Mouse (Mus musculus) heart, embryonic 15.5 days (tissue): ENCODE measurements at regions not wholly inside any gene's neighbourhood (a gene's known extent, or its start where the extent isn't known, plus 50 kb on each side); places are given as distances from the start of the nearest gene placed in this dataset.
A peak's percentile ranks its signal among the peaks of the same experiment; 100 is the strongest.

Source experiments
- ATAC-seq: fragments of 200-750 bp; cut with Nextera tagmentation; replicated peaks from 2 replicates; pipeline ENCODE4 v1.8.0; 2017; ENCODE audit warnings: low read depth, moderate TSS enrichment; ENCODE audit not compliant: insufficient number of reproducible peaks, insufficient read depth, low FRiP score
- H3K27ac ChIP-seq: fragments of 300-500 bp; sonication (generic); 2 replicates; pipeline ENCODE4 v1.5.1; 2015; ENCODE audit warnings: mild to moderate bottlenecking, inconsistent platforms
- H3K27me3 ChIP-seq: fragments of 300-500 bp; sonication (generic); 2 replicates; pipeline ENCODE4 v1.6.1; 2015; ENCODE audit warnings: inconsistent platforms
- H3K36me3 ChIP-seq: fragments of 300-500 bp; sonication (generic); 2 replicates; pipeline ENCODE4 v1.6.1; 2015; ENCODE audit warnings: mild to moderate bottlenecking, inconsistent platforms
- H3K4me1 ChIP-seq: fragments of 300-500 bp; sonication (generic); replicated peaks from 2 replicates; pipeline ENCODE4 v1.6.1; 2015; ENCODE audit warnings: inconsistent platforms
- H3K4me2 ChIP-seq: fragments of 300-500 bp; sonication (generic); 2 replicates; pipeline ENCODE4 v1.6.1; 2015; ENCODE audit warnings: inconsistent platforms, mild to moderate bottlenecking, moderate library complexity
- H3K4me3 ChIP-seq: fragments of 300-500 bp; sonication (generic); 2 replicates; pipeline ENCODE4 v1.5.1; 2015; ENCODE audit warnings: mild to moderate bottlenecking, inconsistent platforms
- H3K9ac ChIP-seq: fragments of 300-500 bp; sonication (generic); 2 replicates; pipeline ENCODE4 v1.6.1; 2015; ENCODE audit warnings: mild to moderate bottlenecking, inconsistent platforms
- H3K9me3 ChIP-seq: fragments of 300-500 bp; sonication (generic); replicated peaks from 2 replicates; pipeline ENCODE4 v1.6.1; 2016; ENCODE audit warnings: inconsistent platforms
- WGBS: fragments of 180-500 bp; shearing (Covaris S2); methylation state at CpG from one replicate; pipeline ENCODE4 v1.1.7; 2015; ENCODE audit warnings: mixed read lengths; 5-methylcytosine and 5-hydroxymethylcytosine counted together

DNA sequence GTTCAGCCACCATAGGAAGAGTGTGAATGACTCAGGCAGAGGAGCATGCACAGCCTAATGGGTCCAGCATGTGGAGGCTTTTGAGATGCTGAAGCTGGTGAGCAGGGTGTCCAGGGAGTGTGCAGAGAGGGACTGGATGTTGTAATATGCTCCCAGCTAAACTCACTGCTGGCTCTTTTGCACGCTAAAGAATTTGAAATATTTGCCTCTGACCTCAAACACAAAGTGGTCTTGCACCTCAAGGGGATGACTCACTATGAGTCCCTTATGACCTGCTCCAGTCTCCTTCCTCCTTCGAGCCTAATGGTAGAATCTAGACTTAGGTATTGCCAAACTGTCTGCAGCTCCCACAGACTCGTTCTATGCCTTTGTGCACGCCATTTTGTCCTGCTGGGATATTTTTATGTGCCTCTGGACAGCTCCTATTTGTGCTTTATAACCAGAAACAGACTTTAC, 55.0 kb upstream of the Slit3 start:
- H3K9me3 ChIP-seq = no peaks in the 10 kb centered on the region
- H3K4me1 ChIP-seq = no peaks in the 10 kb centered on the region
- ATAC-seq = no peak; the same call in 1 of the 2 replicates
- H3K9ac ChIP-seq = no peak overlapping the region
- H3K36me3 ChIP-seq = no peaks in the 10 kb centered on the region
- no peak overlapping the region for H3K4me2 ChIP-seq
- H3K4me3 ChIP-seq = no peak overlapping the region
- no peaks in the 10 kb centered on the region for H3K27me3 ChIP-seq
- WGBS = 34% methylated on average over 4 of the region's 4 CpGs
- no peak overlapping the region for H3K27ac ChIP-seq

DNA sequence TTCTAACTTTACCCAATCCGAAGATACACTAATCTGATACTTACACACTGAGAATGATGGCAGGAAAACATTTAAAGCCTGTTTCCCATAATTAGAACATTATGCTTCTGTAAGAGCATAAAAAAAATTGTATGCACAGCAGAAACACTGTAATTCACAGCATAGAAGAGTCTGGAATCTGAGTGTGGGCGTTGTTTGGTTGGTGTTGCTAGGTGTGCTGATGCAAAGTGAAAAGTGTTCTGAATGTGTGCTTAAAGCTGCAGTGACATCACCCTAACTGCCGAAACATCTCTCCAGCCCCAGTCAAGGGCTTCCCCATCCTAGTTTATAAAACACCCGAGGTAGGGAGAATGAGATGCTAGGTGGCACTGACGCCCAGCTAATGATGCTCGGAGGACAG, 63.2 kb upstream of the Slit3 start:
- Histone ChIP-seq H3K9me3 (no peaks in the 10 kb centered on the region), H3K36me3 (no peaks in the 10 kb centered on the region), H3K4me3 (no peak overlapping the region), H3K27me3 (no peaks in the 10 kb centered on the region), H3K27ac (no peak overlapping the region), H3K4me2 (no peak overlapping the region), H3K9ac (no peak overlapping the region), H3K4me1 (0 out of 2 replicates have a peak, but pooled peaks cover 6% of the 10 kb centered on the region)
- WGBS = 77% methylated on average over 6 of the region's 6 CpGs
- ATAC-seq = no peak

DNA sequence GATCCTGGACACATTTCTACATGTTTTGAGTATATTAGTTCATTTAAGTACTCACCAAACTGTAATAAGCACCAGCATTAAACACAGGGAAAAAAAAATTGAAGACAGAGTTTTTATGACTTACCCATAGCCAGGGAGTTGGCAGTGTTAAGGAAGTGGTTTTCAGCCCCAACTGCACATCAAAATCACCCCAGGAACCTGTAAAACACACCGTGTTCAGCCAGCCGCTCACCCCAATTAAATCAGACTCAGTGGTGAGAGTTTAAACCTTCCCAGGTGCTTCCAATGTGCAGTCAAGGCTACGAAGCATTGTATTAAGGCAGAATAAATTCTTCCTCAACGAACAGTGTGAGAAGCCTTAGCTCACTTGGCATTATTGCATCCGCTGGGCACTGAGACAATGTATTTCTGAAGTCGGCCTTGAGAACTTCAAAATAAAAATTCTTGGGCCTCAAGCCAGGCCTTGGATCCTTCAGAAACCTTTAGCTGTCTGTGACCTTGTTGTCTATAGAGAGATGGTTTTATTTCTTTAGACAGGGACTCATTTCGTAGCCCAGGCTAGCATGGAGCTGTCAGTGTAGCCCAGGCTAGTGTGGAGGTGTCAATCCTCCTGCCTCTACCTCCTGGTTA, 65.4 kb upstream of the Slit3 start:
- Histone ChIP-seq H3K9ac (no peak overlapping the region), H3K4me2 (no peak overlapping the region), H3K4me1 (0 out of 2 replicates have a peak, but pooled peaks cover 6% of the 10 kb centered on the region), H3K36me3 (no peaks in the 10 kb centered on the region), H3K4me3 (no peak overlapping the region), H3K27ac (no peak overlapping the region), H3K27me3 (no peaks in the 10 kb centered on the region), H3K9me3 (no peaks in the 10 kb centered on the region)
- no peak for ATAC-seq
- WGBS = 87% methylated on average over 7 of the region's 7 CpGs

DNA sequence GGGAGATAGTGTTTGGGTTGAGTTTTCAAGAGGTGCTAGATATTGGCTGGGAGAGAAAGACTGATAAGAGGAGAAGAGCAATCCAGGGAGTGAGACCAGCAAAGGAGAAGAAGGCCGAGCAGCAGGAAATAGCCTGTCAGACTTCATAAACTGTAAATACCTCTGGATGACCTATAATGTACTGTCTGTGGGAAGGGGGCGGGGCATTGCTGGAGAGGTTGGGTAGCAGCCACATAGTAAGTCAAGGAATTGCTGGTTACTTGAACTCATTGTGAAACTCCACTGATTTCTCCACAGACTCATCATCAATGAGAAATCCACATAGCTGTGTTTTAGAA, 67.4 kb upstream of the Slit3 start:
- Histone ChIP-seq H3K4me1 (0 out of 2 replicates have a peak, but pooled peaks cover 6% of the 10 kb centered on the region), H3K36me3 (no peaks in the 10 kb centered on the region), H3K4me3 (no peak overlapping the region), H3K27ac (no peak overlapping the region), H3K9me3 (no peaks in the 10 kb centered on the region), H3K27me3 (no peaks in the 10 kb centered on the region), H3K4me2 (no peak overlapping the region), H3K9ac (no peak overlapping the region)
- no peak for ATAC-seq
- 22% methylated on average over 2 of the region's 2 CpGs for WGBS

DNA sequence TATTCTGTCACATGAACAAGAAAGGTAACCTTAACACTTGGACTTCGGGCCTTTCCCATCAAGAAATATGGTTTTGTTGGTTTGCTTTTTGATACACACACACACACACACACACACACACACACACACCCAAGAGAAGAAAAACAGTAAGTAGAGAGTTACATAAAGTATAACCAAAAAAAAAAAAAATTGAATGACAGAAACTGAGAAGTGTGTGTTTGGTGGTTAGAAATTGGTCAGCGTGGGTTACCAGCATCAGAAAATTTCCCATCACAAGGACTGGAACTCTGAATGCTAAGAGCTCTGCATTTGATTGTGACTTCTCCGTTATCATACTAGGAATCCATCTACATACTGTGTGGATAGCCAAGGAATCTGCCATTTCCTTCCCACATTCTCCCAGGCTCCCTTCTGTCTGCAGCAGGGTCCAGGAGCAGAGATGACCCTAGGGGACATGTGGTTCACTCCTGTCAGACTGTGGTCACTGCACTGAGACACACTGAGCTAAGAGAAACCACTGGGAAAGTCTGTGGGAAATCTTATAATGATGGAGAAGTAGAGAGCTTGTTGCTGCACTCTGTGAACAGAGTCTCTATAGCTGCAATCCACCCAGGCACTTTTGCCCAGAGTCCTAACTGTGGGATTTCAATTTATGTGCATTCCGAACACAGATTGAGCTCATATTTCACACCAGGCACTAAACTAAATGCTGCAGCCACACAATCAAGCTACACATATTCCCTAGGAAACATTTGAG, 68.0 kb upstream of the Slit3 start:
- Histone ChIP-seq H3K36me3 (no peaks in the 10 kb centered on the region), H3K4me3 (no peak overlapping the region), H3K9me3 (no peaks in the 10 kb centered on the region), H3K4me1 (0 out of 2 replicates have a peak, but pooled peaks cover 6% of the 10 kb centered on the region), H3K27me3 (no peaks in the 10 kb centered on the region), H3K9ac (no peak overlapping the region), H3K4me2 (no peak overlapping the region), H3K27ac (0 out of 2 replicates have a peak overlapping the region, but pooled peaks have one; percentile 39)
- no peak for ATAC-seq
- WGBS = 62% methylated on average over 4 of the region's 4 CpGs

DNA sequence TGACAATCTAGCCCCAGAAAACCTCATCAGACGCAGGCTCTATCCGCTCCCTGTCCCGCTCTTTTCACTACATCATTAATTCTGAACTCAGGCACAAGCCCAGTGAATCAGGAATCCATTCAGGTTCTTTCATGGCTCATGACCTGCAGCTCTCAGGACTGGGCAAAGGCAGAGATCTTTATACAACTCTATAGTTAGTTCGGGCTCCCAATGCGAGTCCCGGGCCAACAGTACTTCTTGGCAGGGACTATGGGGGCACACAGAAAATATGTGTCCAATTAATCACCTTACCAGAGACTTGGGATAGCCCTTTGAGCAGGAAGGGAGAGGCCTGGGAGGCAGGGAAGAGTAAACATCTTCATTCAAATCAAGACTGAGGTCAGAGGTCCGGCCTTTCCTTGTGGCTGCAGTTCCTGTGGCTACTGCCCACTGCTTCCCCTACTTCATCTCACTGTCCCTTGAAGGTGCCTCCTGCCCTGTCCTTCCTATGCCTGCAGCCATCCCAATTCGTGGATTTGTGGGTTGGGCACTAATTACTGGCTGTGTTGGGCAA, 71.3 kb upstream of the Slit3 start:
- Histone ChIP-seq H3K27ac (no peak overlapping the region), H3K9me3 (no peaks in the 10 kb centered on the region), H3K36me3 (no peaks in the 10 kb centered on the region), H3K27me3 (no peaks in the 10 kb centered on the region), H3K4me3 (no peak overlapping the region), H3K9ac (no peak overlapping the region), H3K4me1 (0 out of 2 replicates have a peak, but pooled peaks cover 6% of the 10 kb centered on the region), H3K4me2 (no peak overlapping the region)
- ATAC-seq = no peak
- 80% methylated on average over 8 of the region's 8 CpGs for WGBS

DNA sequence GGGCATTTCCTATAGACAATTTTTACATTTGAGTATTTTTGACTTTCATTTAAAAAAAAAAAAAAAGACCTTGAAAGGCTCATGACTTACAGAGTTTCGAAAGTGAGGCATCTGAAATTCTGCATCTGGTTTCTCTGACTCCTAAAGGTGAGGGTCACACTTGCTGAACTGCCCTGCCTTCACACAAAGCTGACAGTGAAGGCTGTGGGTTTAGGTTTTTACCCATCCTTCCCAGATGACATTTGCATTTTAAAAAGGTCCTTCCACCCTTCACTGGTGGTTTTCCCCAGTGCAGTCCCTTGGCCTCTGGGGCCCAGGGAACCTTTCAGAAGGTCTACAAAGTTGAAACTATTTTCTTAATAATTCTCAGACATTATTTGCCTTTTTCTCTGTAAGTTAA, 76.4 kb upstream of the Slit3 start:
- Histone ChIP-seq H3K9me3 (no peaks in the 10 kb centered on the region), H3K36me3 (no peaks in the 10 kb centered on the region), H3K27me3 (no peaks in the 10 kb centered on the region), H3K9ac (no peak overlapping the region), H3K4me1 (no peaks in the 10 kb centered on the region), H3K4me3 (no peak overlapping the region), H3K27ac (no peak overlapping the region), H3K4me2 (no peak overlapping the region)
- ATAC-seq = no peak
- 85% methylated on average over 1 of the region's 1 CpGs for WGBS

DNA sequence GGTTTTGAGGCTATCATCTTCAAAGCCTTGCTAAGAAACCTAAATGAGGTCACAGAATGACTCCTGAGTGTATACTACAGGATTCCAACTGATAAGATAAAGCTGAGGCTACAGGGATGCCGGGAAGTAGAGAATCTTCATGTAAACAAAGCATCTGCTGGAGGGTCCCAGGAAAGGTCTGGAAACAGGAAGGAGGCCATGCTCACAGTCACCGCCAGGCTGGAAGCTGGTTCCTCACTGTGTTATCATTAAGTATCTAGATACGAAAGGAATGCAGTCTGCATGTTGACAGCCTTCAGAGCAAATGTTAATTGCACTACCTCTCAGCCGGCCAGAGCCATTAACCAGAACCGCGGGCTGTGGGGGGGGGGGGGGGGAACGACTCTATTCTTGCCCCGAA, 96.6 kb upstream of the Slit3 start:
- H3K36me3 ChIP-seq = no peaks in the 10 kb centered on the region
- no peak for ATAC-seq
- peak overlapping the region; percentile 21; the same call in 1 of the 2 replicates for H3K4me3 ChIP-seq
- WGBS = 4% methylated on average over 8 of the region's 8 CpGs
- H3K27me3 ChIP-seq = no peaks in the 10 kb centered on the region
- H3K9ac ChIP-seq = no peak overlapping the region
- H3K27ac ChIP-seq = no peak overlapping the region
- no peaks in the 10 kb centered on the region for H3K9me3 ChIP-seq
- peak overlapping the region; percentile 43 for H3K4me2 ChIP-seq
- peaks cover 11% of the 10 kb centered on the region for H3K4me1 ChIP-seq

DNA sequence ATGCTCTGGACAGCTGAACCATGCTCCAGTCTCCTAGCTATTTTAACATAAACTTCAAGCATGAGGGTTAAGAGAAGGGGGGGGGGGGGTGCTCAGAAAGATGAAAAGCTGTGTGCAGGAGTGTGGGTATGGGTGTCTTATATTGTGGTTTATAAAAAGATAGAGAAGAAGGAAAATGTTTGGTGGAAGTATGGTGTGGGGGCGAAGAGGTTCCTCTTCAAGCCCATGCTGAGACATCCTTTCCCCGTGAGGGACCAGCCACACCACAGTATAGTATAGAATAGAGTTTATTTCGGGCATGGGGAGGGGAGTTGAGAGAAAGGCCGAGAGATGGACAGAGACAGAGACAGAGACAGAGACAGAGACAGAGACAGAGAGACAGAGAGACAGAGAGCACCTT, 97.2 kb upstream of the Slit3 start:
- no peak overlapping the region for H3K4me3 ChIP-seq
- ATAC-seq = no peak; the same call in 1 of the 2 replicates
- no peaks in the 10 kb centered on the region for H3K36me3 ChIP-seq
- no peaks in the 10 kb centered on the region for H3K9me3 ChIP-seq
- peaks cover 11% of the 10 kb centered on the region for H3K4me1 ChIP-seq
- H3K9ac ChIP-seq = no peak overlapping the region
- H3K27ac ChIP-seq = no peak overlapping the region
- no peaks in the 10 kb centered on the region for H3K27me3 ChIP-seq
- WGBS = 72% methylated on average over 4 of the region's 4 CpGs
- no peak overlapping the region for H3K4me2 ChIP-seq

DNA sequence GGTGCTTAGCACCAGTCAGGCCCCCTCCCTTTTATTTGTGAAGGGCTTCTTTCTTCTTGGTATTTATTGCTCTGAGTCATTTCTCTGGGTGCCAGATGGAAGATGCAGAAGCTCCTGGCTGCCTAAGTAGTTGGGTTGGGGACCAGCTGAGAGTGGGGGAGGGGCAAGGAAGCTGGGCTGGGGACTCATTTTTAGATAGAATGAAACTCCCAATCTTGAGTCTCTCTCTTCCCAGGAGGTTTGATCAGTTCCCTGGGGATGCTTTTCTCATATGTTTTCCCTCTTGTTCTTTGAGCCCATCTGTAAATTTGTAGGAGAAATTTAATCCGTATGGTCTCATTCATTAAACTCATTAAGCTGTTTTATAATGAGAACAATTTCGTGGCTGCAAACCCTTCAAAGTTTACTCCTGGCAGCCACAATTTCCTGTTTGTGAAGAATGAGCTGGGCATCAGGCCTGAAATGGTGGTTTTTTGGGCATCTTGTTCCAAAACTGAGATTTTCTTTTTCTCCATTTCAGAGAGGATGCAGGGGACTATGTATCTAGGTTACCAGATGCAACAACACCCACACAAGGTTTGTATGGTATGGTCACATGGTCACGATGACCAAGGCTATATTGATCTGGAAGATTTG, 98.9 kb upstream of the Slit3 start:
- H3K9me3 ChIP-seq = no peaks in the 10 kb centered on the region
- ATAC-seq = no peak
- H3K27ac ChIP-seq = no peak overlapping the region
- no peak overlapping the region for H3K4me2 ChIP-seq
- peaks cover 11% of the 10 kb centered on the region for H3K4me1 ChIP-seq
- no peak overlapping the region for H3K4me3 ChIP-seq
- H3K36me3 ChIP-seq = no peaks in the 10 kb centered on the region
- H3K9ac ChIP-seq = no peak overlapping the region
- no peaks in the 10 kb centered on the region for H3K27me3 ChIP-seq
- 73% methylated on average over 3 of the region's 3 CpGs for WGBS

DNA sequence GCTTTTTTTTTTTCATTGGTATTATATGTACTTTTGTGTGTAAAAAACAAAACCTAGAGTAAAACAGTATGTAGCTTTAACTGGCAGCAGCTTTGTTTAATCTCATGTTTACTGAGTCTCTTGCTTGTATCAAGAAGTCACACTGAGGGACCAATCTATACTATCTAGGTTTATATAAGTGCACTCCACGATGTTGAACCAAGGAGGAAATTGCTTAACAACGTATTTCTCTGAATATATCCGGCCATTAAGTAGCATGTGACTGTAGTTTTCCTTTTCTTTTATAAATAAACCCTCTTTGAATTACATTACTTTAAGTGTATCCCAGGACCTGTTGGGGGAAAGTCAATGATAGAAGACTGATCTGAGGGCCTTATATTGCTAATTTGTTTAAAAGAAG, 104.0 kb upstream of the Slit3 start:
- Histone ChIP-seq H3K9ac (no peak overlapping the region), H3K4me3 (no peak overlapping the region), H3K4me1 (no peaks in the 10 kb centered on the region), H3K9me3 (no peaks in the 10 kb centered on the region), H3K4me2 (no peak overlapping the region), H3K27ac (no peak overlapping the region), H3K36me3 (no peaks in the 10 kb centered on the region), H3K27me3 (no peaks in the 10 kb centered on the region)
- WGBS = 48% methylated on average over 3 of the region's 3 CpGs
- ATAC-seq = no peak
